Mouse (Mus musculus) stomach, postnatal 0 days (tissue): ENCODE results near the gene Atp1a2.

ENCODE experiments used
- CTCF ChIP-seq: IDR thresholded peaks from 2 replicates; pipeline ENCODE4 v1.5.1; 2016; ENCODE audit warnings: antibody characterized with exemption, low read depth, mild to moderate bottlenecking, moderate library complexity
- EP300 ChIP-seq: optimal IDR thresholded peaks from 2 replicates; pipeline ENCODE3; 2016; ENCODE audit warnings: antibody characterized with exemption

- TF ChIP-seq CTCF: no peak
- TF ChIP-seq EP300: no peak
Observed at GRCm38 (mm10) chr1:172326684-172327083, 28.8 kb upstream of the Atp1a2 start.
